Mouse (Mus musculus): ENCODE data around the gene Vmn1r60. TPM values are rescaled to one million over a fixed set of nuclear protein-coding genes. Genes with fewer than 3 reads are reported as not detected.
"Not testable (repeated sequence)": the region's sequence is repeated elsewhere in the genome, so short reads cannot be mapped to it uniquely, and the experiment has no call there.

Gene Vmn1r60
- total RNA-seq (2014; rRNA removed) = not detected in 2 replicates
- not detected in 2 replicates for polyA plus RNA-seq (2015; fragmentation: Nextera tagmentation; extraction: Ambion mirVana)

GRCm38 (mm10) chr7:5547217-5547616 lies at the start of gene Vmn1r60:
TSS of gene Vmn1r60 (minus strand) at chr7:5547317.
- 73% methylated on average over 1 of the region's 1 CpGs for WGBS
- H3K9me3 ChIP-seq (ENCODE audit: low read length); H3K27ac ChIP-seq (ENCODE audit: low read depth, low read length); DNase-seq (ENCODE audit: low spot score); ATAC-seq (ENCODE audit: low FRiP score); H3K36me3 ChIP-seq (ENCODE audit: insufficient read depth, low read length); H3K27me3 ChIP-seq (ENCODE audit: insufficient read depth, low read length); H3K4me3 ChIP-seq (ENCODE audit: low read depth, low read length); H3K4me2 ChIP-seq (ENCODE audit: low read depth, low read length, poor library complexity, severe bottlenecking); H3K9ac ChIP-seq (replicated peaks; ENCODE audit: low read length, poor library complexity, severe bottlenecking); H3K4me1 ChIP-seq (ENCODE audit: insufficient read depth, low read length): not testable (repeated sequence)

GRCm38 (mm10) chr7:5540770-5541436 lies 6.2 kb downstream of the Vmn1r60 start:
- not testable (repeated sequence) for H3K9ac ChIP-seq (replicated peaks; ENCODE audit: low read length, poor library complexity, severe bottlenecking); ATAC-seq (ENCODE audit: low FRiP score); H3K4me1 ChIP-seq (ENCODE audit: insufficient read depth, low read length); H3K4me2 ChIP-seq (ENCODE audit: low read depth, low read length, poor library complexity, severe bottlenecking); H3K27me3 ChIP-seq (ENCODE audit: insufficient read depth, low read length); H3K36me3 ChIP-seq (ENCODE audit: insufficient read depth, low read length); H3K27ac ChIP-seq (ENCODE audit: low read depth, low read length); DNase-seq (ENCODE audit: low spot score); H3K9me3 ChIP-seq (ENCODE audit: low read length); H3K4me3 ChIP-seq (ENCODE audit: low read depth, low read length)
- WGBS = 47% methylated on average over 3 of the region's 3 CpGs

DNA sequence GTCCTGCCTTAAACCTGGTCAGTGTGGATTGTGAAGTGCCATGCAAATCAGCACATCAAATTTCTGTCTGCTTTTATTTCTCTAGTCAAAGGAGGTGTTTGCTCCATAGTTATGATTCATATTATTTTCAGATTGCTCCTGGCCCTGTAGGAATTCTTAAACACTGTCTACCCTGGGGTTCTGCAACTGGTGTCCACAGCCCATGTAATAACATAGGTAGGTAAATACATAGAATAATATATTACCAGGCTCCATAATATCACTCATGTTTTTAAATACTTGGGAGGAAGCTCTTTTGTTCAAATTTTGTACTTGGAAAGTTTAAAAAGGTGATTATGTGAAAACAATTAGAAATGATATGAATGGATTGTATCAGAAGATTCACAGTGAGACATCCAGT lies 53.3 kb downstream of the Vmn1r60 start, which contains the start of gene Vmn2r28:
Vmn2r28 (minus strand) TSS at position 101 of the 400 bp plus-strand sequence.
- not testable (repeated sequence) for H3K9ac ChIP-seq (replicated peaks; ENCODE audit: low read length, poor library complexity, severe bottlenecking); DNase-seq (ENCODE audit: low spot score); H3K36me3 ChIP-seq (ENCODE audit: insufficient read depth, low read length); H3K27me3 ChIP-seq (ENCODE audit: insufficient read depth, low read length); H3K9me3 ChIP-seq (ENCODE audit: low read length); H3K4me2 ChIP-seq (ENCODE audit: low read depth, low read length, poor library complexity, severe bottlenecking); H3K4me1 ChIP-seq (ENCODE audit: insufficient read depth, low read length); H3K4me3 ChIP-seq (ENCODE audit: low read depth, low read length); ATAC-seq (ENCODE audit: low FRiP score); H3K27ac ChIP-seq (ENCODE audit: low read depth, low read length)

Other genes starting within 250 kb of the Vmn1r60 start
- gene Gm5065, start 196.8 kb downstream of the Vmn1r60 start, total RNA-seq (2014; rRNA removed) = not detected in 2 replicates
- gene Gm5065, start 196.8 kb downstream of the Vmn1r60 start, polyA plus RNA-seq (2015; fragmentation: Nextera tagmentation; extraction: Ambion mirVana) = not detected in 2 replicates
- not detected in 2 replicates for gene Nlrp2, start 196.3 kb downstream of the Vmn1r60 start, total RNA-seq (2014; rRNA removed)
- gene Nlrp2, start 196.3 kb downstream of the Vmn1r60 start, polyA plus RNA-seq (2015; fragmentation: Nextera tagmentation; extraction: Ambion mirVana) = not detected in 2 replicates
- not detected in 2 replicates for gene Vmn1r58, start 133.9 kb downstream of the Vmn1r60 start, total RNA-seq (2014; rRNA removed)
- gene Vmn1r58, start 133.9 kb downstream of the Vmn1r60 start, polyA plus RNA-seq (2015; fragmentation: Nextera tagmentation; extraction: Ambion mirVana) = not detected in 2 replicates
- not detected in 2 replicates for gene Vmn1r59, start 90.5 kb downstream of the Vmn1r60 start, total RNA-seq (2014; rRNA removed)
- gene Vmn1r59, start 90.5 kb downstream of the Vmn1r60 start, polyA plus RNA-seq (2015; fragmentation: Nextera tagmentation; extraction: Ambion mirVana) = not detected in 2 replicates
- gene Vmn2r28, start 53.4 kb downstream of the Vmn1r60 start, total RNA-seq (2014; rRNA removed) = not detected in 2 replicates
- gene Vmn2r28, start 53.4 kb downstream of the Vmn1r60 start, polyA plus RNA-seq (2015; fragmentation: Nextera tagmentation; extraction: Ambion mirVana) = not detected in 2 replicates
- not detected in 2 replicates for gene Vmn1r61, start 66.0 kb upstream of the Vmn1r60 start, total RNA-seq (2014; rRNA removed)
- not detected in 2 replicates for gene Vmn1r61, start 66.0 kb upstream of the Vmn1r60 start, polyA plus RNA-seq (2015; fragmentation: Nextera tagmentation; extraction: Ambion mirVana)
- gene Vmn1r62, start 126.3 kb upstream of the Vmn1r60 start, total RNA-seq (2014; rRNA removed) = not detected in 2 replicates
- gene Vmn1r62, start 126.3 kb upstream of the Vmn1r60 start, polyA plus RNA-seq (2015; fragmentation: Nextera tagmentation; extraction: Ambion mirVana) = not detected in 2 replicates